Mouse (Mus musculus) stomach, postnatal 0 days (tissue): ENCODE data around the gene Olfr1289. TPM values are rescaled to one million over a fixed set of nuclear protein-coding genes. Genes with fewer than 3 reads are reported as not detected.

Source experiments
- ATAC-seq: fragments of 200-750 bp; cut with Nextera tagmentation; 2 replicates; pipeline ENCODE4 v1.8.0; 2017; ENCODE audit not compliant: low FRiP score, low TSS enrichment
- DNase-seq: peaks from one replicate; pipeline ENCODE4 v3.0.0-alpha.2; 2016; ENCODE audit warnings: low spot score
- H3K27ac ChIP-seq: fragments of 300-500 bp; sonication (generic); replicated peaks from 2 replicates; pipeline ENCODE4 v1.5.1; 2014; ENCODE audit warnings: mild to moderate bottlenecking, control low read depth
- H3K27me3 ChIP-seq: fragments of 300-500 bp; sonication (generic); 2 replicates; pipeline ENCODE4 v1.6.1; 2014; ENCODE audit warnings: low read length; ENCODE audit not compliant: control insufficient read depth, insufficient read depth
- H3K36me3 ChIP-seq: fragments of 300-500 bp; sonication (generic); 2 replicates; pipeline ENCODE4 v1.6.1; 2014; ENCODE audit warnings: low read length, mixed read lengths; ENCODE audit not compliant: control insufficient read depth, insufficient read depth
- H3K4me1 ChIP-seq: fragments of 300-500 bp; sonication (generic); replicated peaks from 2 replicates; pipeline ENCODE4 v1.6.1; 2014; ENCODE audit warnings: antibody characterized with exemption; ENCODE audit not compliant: control insufficient read depth, insufficient read depth
- H3K4me2 ChIP-seq: fragments of 300-500 bp; sonication (generic); replicated peaks from 2 replicates; pipeline ENCODE4 v1.6.1; 2014; ENCODE audit warnings: low read depth, mild to moderate bottlenecking, control low read depth, moderate library complexity
- H3K4me3 ChIP-seq: fragments of 300-500 bp; sonication (generic); 2 replicates; pipeline ENCODE4 v1.5.1; 2014; ENCODE audit warnings: low read depth, low read length, control low read depth
- H3K9ac ChIP-seq: fragments of 300-500 bp; sonication (generic); 2 replicates; pipeline ENCODE4 v1.6.1; 2014; ENCODE audit warnings: mild to moderate bottlenecking, low read length, control low read depth, mixed read lengths
- H3K9me3 ChIP-seq: fragments of 300-500 bp; sonication (generic); 2 replicates; pipeline ENCODE4 v1.6.1; 2016; ENCODE audit warnings: low read length; ENCODE audit not compliant: control insufficient read depth
- CTCF ChIP-seq: IDR thresholded peaks from 2 replicates; pipeline ENCODE4 v1.5.1; 2016; ENCODE audit warnings: antibody characterized with exemption, low read depth, mild to moderate bottlenecking, moderate library complexity
- EP300 ChIP-seq: optimal IDR thresholded peaks from 2 replicates; pipeline ENCODE3; 2016; ENCODE audit warnings: antibody characterized with exemption
- WGBS: fragments of 180-500 bp; shearing (Covaris S2); extraction: QIAGEN DNeasy Blood & Tissue Kit; methylation state at CpG from one replicate; pipeline ENCODE4 v1.1.7; 2014; 5-methylcytosine and 5-hydroxymethylcytosine counted together
- polyA plus RNA-seq: library from polyadenylated mRNA; unstranded; fragments of >200 nt; fragmentation: Nextera tagmentation; extraction: Ambion mirVana; gene quantifications from 2 replicates; pipeline ENCODE4 v1.2.1, GENCODE M21; 2015

Gene Olfr1289
- polyA plus RNA-seq, 1 experiment from 2014 or later: not detected

DNA sequence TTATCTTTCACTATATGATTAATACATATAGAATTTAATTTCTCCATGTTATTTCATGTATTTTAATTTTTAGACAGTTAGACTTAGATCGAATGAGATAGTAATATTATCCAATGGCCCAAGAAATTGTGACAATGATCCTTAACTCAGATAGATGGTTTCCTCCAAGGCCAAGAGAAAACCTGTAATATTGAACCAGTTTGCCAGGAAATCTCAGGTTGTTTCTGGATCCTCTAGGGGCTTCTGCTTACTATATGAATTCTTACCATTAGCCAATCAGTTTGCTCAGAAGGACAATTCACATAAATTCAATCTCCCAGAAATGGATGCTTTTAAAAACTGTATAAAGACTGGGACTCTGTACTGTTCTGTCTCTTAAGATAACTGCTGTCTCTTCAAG is 44.3 kb downstream of the Olfr1289 start, which contains the start of gene Olfr1293-ps:
Olfr1293-ps (plus strand) TSS at position 301 of the 400 bp plus-strand sequence.
- Histone ChIP-seq H3K27ac (no peak within 1 kb of the TSS), H3K27me3 (no peaks in the 10 kb centered on the region), H3K4me2 (no peak within 1 kb of the TSS), H3K9me3 (no peaks in the 10 kb centered on the region), H3K4me1 (no peaks in the 10 kb centered on the region), H3K4me3 (no peak within 1 kb of the TSS), H3K36me3 (no peaks in the 10 kb centered on the region), H3K9ac (no peak within 1 kb of the TSS)
- TF ChIP-seq CTCF (no peak), EP300 (no peak)
- no peak for DNase-seq
- no peak for ATAC-seq
- 67% methylated on average over 1 of the region's 1 CpGs for WGBS

Other genes starting within 250 kb of the Olfr1289 start
- gene Olfr1275, start 245.5 kb upstream of the Olfr1289 start, polyA plus RNA-seq: not detected in 2 replicates
- gene Olfr1276, start 226.3 kb upstream of the Olfr1289 start, polyA plus RNA-seq: not detected in 2 replicates
- 0.01 TPM in 1 of 2 replicates, not detected in the other for gene Olfr1277, start 206.7 kb upstream of the Olfr1289 start, polyA plus RNA-seq
- not detected in 2 replicates for gene Olfr1278, start 190.7 kb upstream of the Olfr1289 start, polyA plus RNA-seq
- not detected in 2 replicates for gene Olfr1279, start 180.2 kb upstream of the Olfr1289 start, polyA plus RNA-seq
- gene Olfr1280, start 166.8 kb upstream of the Olfr1289 start, polyA plus RNA-seq: not detected in 2 replicates
- gene Olfr1281, start 154.3 kb upstream of the Olfr1289 start, polyA plus RNA-seq: not detected in 2 replicates
- not detected in 2 replicates for gene Olfr1282, start 144.7 kb upstream of the Olfr1289 start, polyA plus RNA-seq
- gene Olfr1283, start 114.0 kb upstream of the Olfr1289 start, polyA plus RNA-seq: not detected in 2 replicates
- gene Olfr1284, start 105.3 kb upstream of the Olfr1289 start, polyA plus RNA-seq: not detected in 2 replicates
- gene Olfr1286, start 57.7 kb upstream of the Olfr1289 start, polyA plus RNA-seq: not detected in 2 replicates
- not detected in 2 replicates for gene Olfr1287, start 31.7 kb upstream of the Olfr1289 start, polyA plus RNA-seq
- not detected in 2 replicates for gene Olfr1288, start 6.7 kb upstream of the Olfr1289 start, polyA plus RNA-seq
- gene Olfr1290, start 13.0 kb downstream of the Olfr1289 start, polyA plus RNA-seq: not detected in 2 replicates
- 0.02 TPM in 1 of 2 replicates, not detected in the other for gene Olfr1291-ps1, start 16.4 kb downstream of the Olfr1289 start, polyA plus RNA-seq
- gene Olfr1293-ps, start 44.4 kb downstream of the Olfr1289 start, polyA plus RNA-seq: not detected in 2 replicates
- not detected in 2 replicates for gene Olfr1294, start 59.5 kb downstream of the Olfr1289 start, polyA plus RNA-seq
- gene Olfr1295, start 88.9 kb downstream of the Olfr1289 start, polyA plus RNA-seq: not detected in 2 replicates
- gene Olfr1297, start 145.7 kb downstream of the Olfr1289 start, polyA plus RNA-seq: not detected in 2 replicates
- gene Olfr1298, start 168.4 kb downstream of the Olfr1289 start, polyA plus RNA-seq: not detected in 2 replicates
- not detected in 2 replicates for gene Olfr1299, start 180.6 kb downstream of the Olfr1289 start, polyA plus RNA-seq